9 mouse cellular contexts compared by ENCODE assay signal in the genomic region with DNA sequence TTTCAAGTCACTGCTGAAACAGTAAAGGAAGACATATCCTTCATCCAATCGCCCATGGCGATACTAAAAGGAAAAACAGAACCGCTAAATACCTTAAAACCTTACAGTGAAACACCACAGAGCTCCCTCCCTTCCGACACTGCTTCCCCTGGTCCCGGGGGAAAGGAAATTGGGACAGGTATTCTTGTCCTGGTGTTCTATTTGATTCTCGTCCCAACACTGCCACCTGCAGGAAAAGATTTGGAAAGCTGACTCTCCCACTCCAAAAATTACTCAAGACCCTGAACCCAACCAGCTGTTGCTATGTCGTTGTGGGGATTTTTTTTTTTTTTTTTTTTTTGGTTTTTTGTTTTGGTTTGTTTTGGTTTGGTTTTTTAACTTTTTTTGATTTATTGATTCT. TPM values are rescaled to one million over a fixed set of nuclear protein-coding genes. Genes with fewer than 3 reads are reported as not detected.
DNase-seq lines count a peak whose midpoint lies in the region; ATAC-seq and TF ChIP-seq lines count a peak whose summit lies in the region.
"Had no signal": no experiment of that assay in that cellular context is flagged by ENCODE, and none has a peak within 500 bp of the region (broad histone marks: within the 10 kb centered on the region; RNA-seq: fewer than 3 reads in every experiment).

No protein-coding gene starts in this region.

- H3K4me3 ChIP-seq in intestine, embryonic 14.5 days (ENCODE audit: low read depth, low read length), result no peak overlapping the region
- H3K4me3 ChIP-seq in intestine, embryonic 15.5 days (replicated peaks), result no peak overlapping the region
- H3K4me3 ChIP-seq in forebrain, embryonic 10.5 days, result no peak overlapping the region
- no peak overlapping the region for H3K4me3 ChIP-seq in hindbrain, embryonic 13.5 days
- H3K4me3 ChIP-seq in limb, embryonic 14.5 days (replicated peaks; ENCODE audit: low read length), result no peak overlapping the region
- no peak overlapping the region for H3K4me3 ChIP-seq in neural tube, embryonic 13.5 days

- WGBS in intestine, embryonic 14.5 days, result under 1% methylated on average over 7 of the region's 7 CpGs
- WGBS in intestine, embryonic 15.5 days, result 2% methylated on average over 7 of the region's 7 CpGs
- WGBS in forebrain, embryonic 10.5 days, result 5% methylated on average over 7 of the region's 7 CpGs
- 4% methylated on average over 7 of the region's 7 CpGs for WGBS in hindbrain, embryonic 13.5 days
- WGBS in limb, embryonic 14.5 days, result 1% methylated on average over 7 of the region's 7 CpGs
- 4% methylated on average over 7 of the region's 7 CpGs for WGBS in neural tube, embryonic 13.5 days

- DNase-seq in intestine, embryonic 14.5 days (ENCODE audit: low spot score), result peak; percentile 85
- peak; percentile 80 for DNase-seq in WW6 (ENCODE audit: low read depth, low spot score)
- DNase-seq in forebrain, embryonic 10.5 days (ENCODE audit: extremely low spot score, low spot score), result peak; percentile 54
- DNase-seq in limb, embryonic 14.5 days (ENCODE audit: low spot score), result peak; percentile 80
- DNase-seq in spleen, postnatal 14 days (ENCODE audit: low spot score in 2 of 2), result no peak

- TF ChIP-seq POLR2A in limb, embryonic 14.5 days (IDR thresholded peaks at IDR 0.05; ENCODE audit: borderline replicate concordance, extremely low read depth, insufficient read depth, insufficient read length), result no peak

- H3K4me1 ChIP-seq in intestine, embryonic 14.5 days (replicated peaks; ENCODE audit: control insufficient read depth, insufficient read depth, low read length), result no peaks in the 10 kb centered on the region
- H3K4me1 ChIP-seq in intestine, embryonic 15.5 days (replicated peaks), result no peaks in the 10 kb centered on the region
- H3K4me1 ChIP-seq in forebrain, embryonic 10.5 days, result no peaks in the 10 kb centered on the region
- H3K4me1 ChIP-seq in hindbrain, embryonic 13.5 days (replicated peaks), result peaks cover 5% of the 10 kb centered on the region; the same call in 1 of the 2 replicates
- H3K4me1 ChIP-seq in limb, embryonic 14.5 days (ENCODE audit: control insufficient read depth, insufficient read depth, low read length), result peaks cover 4% of the 10 kb centered on the region
- peaks cover 5% of the 10 kb centered on the region; the same call in 1 of the 2 replicates for H3K4me1 ChIP-seq in neural tube, embryonic 13.5 days (replicated peaks)

- no peaks in the 10 kb centered on the region for H3K36me3 ChIP-seq in intestine, embryonic 14.5 days (ENCODE audit: control insufficient read depth, insufficient read depth, low read length)
- H3K36me3 ChIP-seq in intestine, embryonic 15.5 days, result no peaks in the 10 kb centered on the region
- H3K36me3 ChIP-seq in forebrain, embryonic 10.5 days (replicated peaks), result no peaks in the 10 kb centered on the region
- no peaks in the 10 kb centered on the region for H3K36me3 ChIP-seq in hindbrain, embryonic 13.5 days
- no peaks in the 10 kb centered on the region for H3K36me3 ChIP-seq in limb, embryonic 14.5 days (ENCODE audit: control insufficient read depth, insufficient read depth, low read length)
- no peaks in the 10 kb centered on the region for H3K36me3 ChIP-seq in neural tube, embryonic 13.5 days

- 0 out of 2 replicates have a peak, but pooled peaks have one; percentile 45 for ATAC-seq in intestine, embryonic 14.5 days (replicated peaks; ENCODE audit: low FRiP score, low TSS enrichment, low read depth)
- ATAC-seq in intestine, embryonic 15.5 days, result no peak; the same call in 1 of the 2 replicates
- no peak for ATAC-seq in hindbrain, embryonic 13.5 days (ENCODE audit: low FRiP score)
- ATAC-seq in limb, embryonic 14.5 days (ENCODE audit: low FRiP score, low read depth), result peak; percentile 47; the same call in 1 of the 2 replicates
- ATAC-seq in neural tube, embryonic 13.5 days (ENCODE audit: low read depth), result 0 out of 2 replicates have a peak, but pooled peaks have one; percentile 36

- H3K9me3 ChIP-seq in intestine, embryonic 14.5 days (ENCODE audit: control insufficient read depth, low read length), result no peaks in the 10 kb centered on the region
- no peaks in the 10 kb centered on the region for H3K9me3 ChIP-seq in intestine, embryonic 15.5 days
- H3K9me3 ChIP-seq in forebrain, embryonic 10.5 days, result no peaks in the 10 kb centered on the region
- no peaks in the 10 kb centered on the region for H3K9me3 ChIP-seq in hindbrain, embryonic 13.5 days
- H3K9me3 ChIP-seq in limb, embryonic 14.5 days (ENCODE audit: control insufficient read depth, low read length), result no peaks in the 10 kb centered on the region
- no peaks in the 10 kb centered on the region for H3K9me3 ChIP-seq in neural tube, embryonic 13.5 days

- H3K4me2 ChIP-seq in intestine, embryonic 14.5 days (ENCODE audit: low read length), result 0 out of 2 replicates have a peak overlapping the region, but pooled peaks have one; percentile 6
- H3K4me2 ChIP-seq in intestine, embryonic 15.5 days (replicated peaks), result no peak overlapping the region
- peak overlapping the region; percentile 28; the same call in 1 of the 2 replicates for H3K4me2 ChIP-seq in hindbrain, embryonic 13.5 days
- 0 out of 2 replicates have a peak overlapping the region, but pooled peaks have one; percentile 2 for H3K4me2 ChIP-seq in limb, embryonic 14.5 days (replicated peaks; ENCODE audit: low read depth, low read length, severe bottlenecking)
- peak overlapping the region; percentile 33 for H3K4me2 ChIP-seq in neural tube, embryonic 13.5 days

- H3K27me3 ChIP-seq in intestine, embryonic 14.5 days (replicated peaks; ENCODE audit: control insufficient read depth, insufficient read depth, low read length), result no peaks in the 10 kb centered on the region
- no peaks in the 10 kb centered on the region for H3K27me3 ChIP-seq in intestine, embryonic 15.5 days (replicated peaks)
- no peaks in the 10 kb centered on the region for H3K27me3 ChIP-seq in forebrain, embryonic 10.5 days (ENCODE audit: poor library complexity, severe bottlenecking)
- H3K27me3 ChIP-seq in hindbrain, embryonic 13.5 days, result 0 out of 2 replicates have a peak, but pooled peaks cover 3% of the 10 kb centered on the region
- no peaks in the 10 kb centered on the region for H3K27me3 ChIP-seq in limb, embryonic 14.5 days (ENCODE audit: control insufficient read depth, insufficient read depth, low read length)
- no peaks in the 10 kb centered on the region for H3K27me3 ChIP-seq in neural tube, embryonic 13.5 days

- no peak overlapping the region for H3K9ac ChIP-seq in intestine, embryonic 14.5 days (ENCODE audit: low read length)
- no peak overlapping the region for H3K9ac ChIP-seq in intestine, embryonic 15.5 days
- H3K9ac ChIP-seq in hindbrain, embryonic 13.5 days, result no peak overlapping the region
- no peak overlapping the region for H3K9ac ChIP-seq in limb, embryonic 14.5 days (ENCODE audit: low read depth, low read length, severe bottlenecking)
- no peak overlapping the region for H3K9ac ChIP-seq in neural tube, embryonic 13.5 days

- no peak overlapping the region for H3K27ac ChIP-seq in intestine, embryonic 14.5 days (ENCODE audit: low read depth)
- no peak overlapping the region for H3K27ac ChIP-seq in intestine, embryonic 15.5 days
- no peak overlapping the region for H3K27ac ChIP-seq in forebrain, embryonic 10.5 days
- H3K27ac ChIP-seq in hindbrain, embryonic 13.5 days, result no peak overlapping the region
- H3K27ac ChIP-seq in limb, embryonic 14.5 days (replicated peaks; ENCODE audit: low read depth, low read length), result no peak overlapping the region
- H3K27ac ChIP-seq in neural tube, embryonic 13.5 days (replicated peaks), result no peak overlapping the region
- H3K27ac ChIP-seq: macrophage had no signal

RNA-seq across cellular contexts. Expression of a gene that starts 24.6 kb away (rescaled TPM):
- polyA plus RNA-seq in intestine, embryonic 14.5 days (2014; fragmentation: Nextera tagmentation; extraction: Ambion mirVana), result 1,049 and 1,145 TPM in 2 replicates
- polyA plus RNA-seq in intestine, embryonic 15.5 days (2015; fragmentation: Nextera tagmentation; extraction: Ambion mirVana), result 815 and 831 TPM in 2 replicates
- polyA plus RNA-seq in forebrain, embryonic 10.5 days (2016; fragmentation: Nextera tagmentation; extraction: Ambion mirVana), result 850 and 861 TPM in 2 replicates
- polyA plus RNA-seq in hindbrain, embryonic 13.5 days (2015; fragmentation: Nextera tagmentation; extraction: Ambion mirVana), result 444 and 448 TPM in 2 replicates
- polyA plus RNA-seq in limb, embryonic 14.5 days (2012; rRNA removed), result 2,038 and 2,666 TPM in 2 replicates
- 939 and 995 TPM in 2 replicates for polyA plus RNA-seq in limb, embryonic 14.5 days (2014; fragmentation: Nextera tagmentation; extraction: Ambion mirVana)
- 411 and 432 TPM in 2 replicates for polyA plus RNA-seq in neural tube, embryonic 13.5 days (2015; fragmentation: Nextera tagmentation; extraction: Ambion mirVana)

RNA-seq across cellular contexts. Expression of a gene that starts 41.7 kb away (rescaled TPM):
- 5.0 and 6.2 TPM in 2 replicates for polyA plus RNA-seq in intestine, embryonic 14.5 days (2014; fragmentation: Nextera tagmentation; extraction: Ambion mirVana)
- polyA plus RNA-seq in intestine, embryonic 15.5 days (2015; fragmentation: Nextera tagmentation; extraction: Ambion mirVana), result 4.1 and 6.4 TPM in 2 replicates
- 4.0 and 4.6 TPM in 2 replicates for polyA plus RNA-seq in forebrain, embryonic 10.5 days (2016; fragmentation: Nextera tagmentation; extraction: Ambion mirVana)
- polyA plus RNA-seq in hindbrain, embryonic 13.5 days (2015; fragmentation: Nextera tagmentation; extraction: Ambion mirVana), result 7.5 TPM in 2 replicates
- 51.5 and 52.4 TPM in 2 replicates for polyA plus RNA-seq in limb, embryonic 14.5 days (2012; rRNA removed)
- 5.5 and 7.0 TPM in 2 replicates for polyA plus RNA-seq in limb, embryonic 14.5 days (2014; fragmentation: Nextera tagmentation; extraction: Ambion mirVana)
- 6.2 and 6.9 TPM in 2 replicates for polyA plus RNA-seq in neural tube, embryonic 13.5 days (2015; fragmentation: Nextera tagmentation; extraction: Ambion mirVana)

RNA-seq across cellular contexts. Expression of a gene that starts 50.5 kb away (rescaled TPM):
- 1.4 and 1.5 TPM in 2 replicates for polyA plus RNA-seq in intestine, embryonic 14.5 days (2014; fragmentation: Nextera tagmentation; extraction: Ambion mirVana)
- 1.1 and 2.7 TPM in 2 replicates for polyA plus RNA-seq in intestine, embryonic 15.5 days (2015; fragmentation: Nextera tagmentation; extraction: Ambion mirVana)
- polyA plus RNA-seq in forebrain, embryonic 10.5 days (2016; fragmentation: Nextera tagmentation; extraction: Ambion mirVana), result 0.07 and 0.31 TPM in 2 replicates
- 1.0 and 2.8 TPM in 2 replicates for polyA plus RNA-seq in hindbrain, embryonic 13.5 days (2015; fragmentation: Nextera tagmentation; extraction: Ambion mirVana)
- 2.6 and 2.9 TPM in 2 replicates for polyA plus RNA-seq in limb, embryonic 14.5 days (2012; rRNA removed)
- polyA plus RNA-seq in limb, embryonic 14.5 days (2014; fragmentation: Nextera tagmentation; extraction: Ambion mirVana), result 1.2 and 2.0 TPM in 2 replicates
- 1.2 TPM in 2 replicates for polyA plus RNA-seq in neural tube, embryonic 13.5 days (2015; fragmentation: Nextera tagmentation; extraction: Ambion mirVana)

RNA-seq across cellular contexts. Expression of a gene that starts 51.0 kb away (rescaled TPM):
- 3.9 and 4.1 TPM in 2 replicates for polyA plus RNA-seq in intestine, embryonic 14.5 days (2014; fragmentation: Nextera tagmentation; extraction: Ambion mirVana)
- polyA plus RNA-seq in intestine, embryonic 15.5 days (2015; fragmentation: Nextera tagmentation; extraction: Ambion mirVana), result 3.7 and 5.4 TPM in 2 replicates
- 2.3 and 4.3 TPM in 2 replicates for polyA plus RNA-seq in forebrain, embryonic 10.5 days (2016; fragmentation: Nextera tagmentation; extraction: Ambion mirVana)
- polyA plus RNA-seq in hindbrain, embryonic 13.5 days (2015; fragmentation: Nextera tagmentation; extraction: Ambion mirVana), result 2.8 and 4.4 TPM in 2 replicates
- polyA plus RNA-seq in limb, embryonic 14.5 days (2012; rRNA removed), result 42.1 and 55.1 TPM in 2 replicates
- polyA plus RNA-seq in limb, embryonic 14.5 days (2014; fragmentation: Nextera tagmentation; extraction: Ambion mirVana), result 7.9 and 14.8 TPM in 2 replicates
- 3.2 and 4.3 TPM in 2 replicates for polyA plus RNA-seq in neural tube, embryonic 13.5 days (2015; fragmentation: Nextera tagmentation; extraction: Ambion mirVana)

Comparison
In these comparisons a context has a peak if more than half of its experiments do, and no peak if none do; other contexts are left out.
1. ATAC-seq: peak in intestine, embryonic 14.5 days (single experiment), limb, embryonic 14.5 days (single experiment) and neural tube, embryonic 13.5 days (single experiment); none in intestine, embryonic 15.5 days (single experiment) and hindbrain, embryonic 13.5 days (single experiment).
2. DNase-seq: peak in intestine, embryonic 14.5 days (single experiment), WW6 (single experiment), forebrain, embryonic 10.5 days (single experiment) and limb, embryonic 14.5 days (single experiment); none in spleen, postnatal 14 days (0 of 2).